Mouse (Mus musculus): ENCODE data around the gene Ccr1. TPM values are rescaled to one million over a fixed set of nuclear protein-coding genes. Genes with fewer than 3 reads are reported as not detected.

Gene Ccr1
- total and polyA plus RNA-seq, 3 experiments, result 1.6 to 4.9 (median 1.6) TPM

- H3K27ac ChIP-seq (ENCODE audit: insufficient read depth, low read depth), result peak overlapping the region; percentile 79
- no peaks in the 10 kb centered on the region for H3K9me3 ChIP-seq (replicated peaks; ENCODE audit: low read length)
Measured at GRCm38 (mm10) chr9:123935776-123936175, 32.7 kb downstream of the Ccr1 start.

GRCm38 (mm10) chr9:123935346-123935745 lies 33.1 kb downstream of the Ccr1 start:
- TF ChIP-seq TBP (conservative IDR thresholded peaks at IDR 0.05; ENCODE audit: low read depth, low read length) (no peak), SIN3A (IDR thresholded peaks at IDR 0.05; ENCODE audit: low read length) (no peak), UBTF (IDR thresholded peaks at IDR 0.05; ENCODE audit: low read depth, low read length) (no peak), CHD2 (IDR thresholded peaks at IDR 0.05; ENCODE audit: low read length) (no peak), BHLHE40 (IDR thresholded peaks at IDR 0.05; ENCODE audit: low read depth, low read length) (peak; percentile 16; the same call in 1 of the 2 replicates), ETS1 (conservative IDR thresholded peaks at IDR 0.05; ENCODE audit: low read depth, low read length) (peak; percentile 90), ELF1 (IDR thresholded peaks at IDR 0.05; ENCODE audit: low read depth, low read length) (no peak), RCOR1 (conservative IDR thresholded peaks at IDR 0.05; ENCODE audit: low read depth, low read length) (no peak), MEF2A (IDR thresholded peaks at IDR 0.05; ENCODE audit: borderline replicate concordance, low read depth, low read length) (no peak), SMC3 (IDR thresholded peaks at IDR 0.05; ENCODE audit: low read depth, low read length) (no peak; the same call in 1 of the 2 replicates), JUND (conservative IDR thresholded peaks at IDR 0.05; ENCODE audit: low read depth, low read length) (peak; percentile 83), ZMIZ1 (IDR thresholded peaks at IDR 0.05; ENCODE audit: low read depth, low read length) (peak; percentile 1; the same call in 1 of the 2 replicates), ZNF384 (IDR thresholded peaks at IDR 0.05; ENCODE audit: low read depth, low read length) (no peak), KAT2A (IDR thresholded peaks at IDR 0.05; ENCODE audit: insufficient replicate concordance, low read length) (no peak), MAX (IDR thresholded peaks at IDR 0.05; ENCODE audit: low read length) (no peak), IRF4 (IDR thresholded peaks at IDR 0.05; ENCODE audit: low read depth, low read length) (peak; percentile 91), ZKSCAN1 (IDR thresholded peaks at IDR 0.05; ENCODE audit: borderline replicate concordance, low read depth, low read length) (no peak), CHD1 (IDR thresholded peaks at IDR 0.05; ENCODE audit: low read depth, low read length) (no peak), HCFC1 (IDR thresholded peaks at IDR 0.05; ENCODE audit: low read depth, low read length) (no peak), E2F4 (IDR thresholded peaks at IDR 0.05; ENCODE audit: insufficient replicate concordance, low read depth, low read length) (no peak), NELFE (IDR thresholded peaks at IDR 0.05; ENCODE audit: low read depth, low read length) (no peak), MAZ (IDR thresholded peaks at IDR 0.05; ENCODE audit: low read depth, low read length) (no peak), EP300 (IDR thresholded peaks at IDR 0.05; ENCODE audit: low read length) (peak; percentile 66), MAFK (IDR thresholded peaks at IDR 0.05; ENCODE audit: insufficient replicate concordance, low read length) (peak; percentile 91), POLR2AphosphoS2 (IDR thresholded peaks at IDR 0.05; ENCODE audit: low read depth, low read length) (no peak), JUN (IDR thresholded peaks at IDR 0.05; ENCODE audit: insufficient read depth, low read depth, low read length) (peak; percentile 66)
- Histone ChIP-seq H3K27ac (ENCODE audit: insufficient read depth, low read depth) (peak overlapping the region; percentile 79), H3K4me1 (ENCODE audit: control insufficient read depth in 1 of 2, insufficient read depth in 2 of 2) (peaks cover 27 to 64% of the 10 kb centered on the region in 2 experiments), H3K4me3 (replicated peaks in 1 of 3; ENCODE audit: low read depth in 2 of 3, low read length in 2 of 3, poor library complexity in 1 of 3) (no peak overlapping the region), H3K9me3 (replicated peaks; ENCODE audit: low read length) (no peaks in the 10 kb centered on the region), H3K79me2 (replicated peaks; ENCODE audit: control insufficient read depth, extremely low read depth, insufficient read depth, poor library complexity, severe bottlenecking) (no peaks in the 10 kb centered on the region), H3K9ac (ENCODE audit: insufficient read depth, low read depth) (peak overlapping the region; percentile 90), H3K4me2 (ENCODE audit: insufficient read depth, low read depth, poor library complexity, severe bottlenecking) (peak overlapping the region; percentile 90), H3K36me3 (replicated peaks in 1 of 2; ENCODE audit: control insufficient read depth in 1 of 2, insufficient read depth in 1 of 2, low read length in 1 of 2) (no peaks in the 10 kb centered on the region), H3K27me3 (replicated peaks) (no peaks in the 10 kb centered on the region)
- dilution Hi-C loops (cut with MboI; ENCODE audit: extremely low pct_ligation_motif_present, extremely low pct_unique_long_range_greater_than_20kb, low sequenced_read_pairs), result no loop called here
- in situ Hi-C loops (cut with MboI; ENCODE audit: low pct_ligation_motif_present, low pct_unique_long_range_greater_than_20kb, low sequenced_read_pairs), result no loop called here
- DNase-seq (ENCODE audit: extremely low read depth), result peak; percentile 66

More at GRCm38 (mm10) chr9:123935776-123936175, 32.7 kb downstream of the Ccr1 start:
- no peak overlapping the region for H3K4me3 ChIP-seq (replicated peaks in 1 of 3; ENCODE audit: low read depth in 2 of 3, low read length in 2 of 3, poor library complexity in 1 of 3)
- no peak for DNase-seq (ENCODE audit: extremely low read depth)
- peak overlapping the region; percentile 90 for H3K4me2 ChIP-seq (ENCODE audit: insufficient read depth, low read depth, poor library complexity, severe bottlenecking)
- peaks cover 27 to 64% of the 10 kb centered on the region in 2 experiments for H3K4me1 ChIP-seq (ENCODE audit: control insufficient read depth in 1 of 2, insufficient read depth in 2 of 2)
- H3K9ac ChIP-seq (ENCODE audit: insufficient read depth, low read depth), result peak overlapping the region; percentile 63; the same call in 1 of the 2 replicates
- in situ Hi-C loops (cut with MboI; ENCODE audit: low pct_ligation_motif_present, low pct_unique_long_range_greater_than_20kb, low sequenced_read_pairs) (no loop called here), dilution Hi-C loops (cut with MboI; ENCODE audit: extremely low pct_ligation_motif_present, extremely low pct_unique_long_range_greater_than_20kb, low sequenced_read_pairs) (no loop called here)
- no peaks in the 10 kb centered on the region for H3K27me3 ChIP-seq (replicated peaks)
- no peaks in the 10 kb centered on the region for H3K36me3 ChIP-seq (replicated peaks in 1 of 2; ENCODE audit: control insufficient read depth in 1 of 2, insufficient read depth in 1 of 2, low read length in 1 of 2)
- H3K79me2 ChIP-seq (replicated peaks; ENCODE audit: control insufficient read depth, extremely low read depth, insufficient read depth, poor library complexity, severe bottlenecking), result no peaks in the 10 kb centered on the region
- TF ChIP-seq JUND (conservative IDR thresholded peaks at IDR 0.05; ENCODE audit: low read depth, low read length), result 0 out of 2 replicates have a peak, but pooled peaks have one; percentile 7
- 0 out of 2 replicates have a peak, but pooled peaks have one; percentile 23 for TF ChIP-seq E2F4 (IDR thresholded peaks at IDR 0.05; ENCODE audit: insufficient replicate concordance, low read depth, low read length)
- 0 out of 2 replicates have a peak, but pooled peaks have one; percentile 27 for TF ChIP-seq MAX (IDR thresholded peaks at IDR 0.05; ENCODE audit: low read length)
- TF ChIP-seq ZC3H11A (IDR thresholded peaks at IDR 0.05; ENCODE audit: low read depth, low read length), result no peak
- TF ChIP-seq MEF2A (IDR thresholded peaks at IDR 0.05; ENCODE audit: borderline replicate concordance, low read depth, low read length), result 0 out of 2 replicates have a peak, but pooled peaks have one; percentile 24
- no peak for TF ChIP-seq CTCF (conservative IDR thresholded peaks at IDR 0.05 in 1 of 2, IDR thresholded peaks at IDR 0.05 in 1 of 2; ENCODE audit: low read depth in 2 of 2, low read length in 2 of 2)
- no peak for TF ChIP-seq USF2 (conservative IDR thresholded peaks at IDR 0.05; ENCODE audit: low read depth, low read length)
- TF ChIP-seq PAX5 (IDR thresholded peaks at IDR 0.05; ENCODE audit: low read length), result no peak
